Mouse (Mus musculus): ENCODE measurements at regions not wholly inside any gene's neighbourhood (a gene's known extent, or its start where the extent isn't known, plus 50 kb on each side); places are given as distances from the start of the nearest gene placed in this dataset.

GRCm38 (mm10) chr8:127894284-127894683, 464.1 kb upstream of the Nrp1 start:
- DNase-seq (ENCODE audit: low spot score in 2 of 2) = no peak

DNA sequence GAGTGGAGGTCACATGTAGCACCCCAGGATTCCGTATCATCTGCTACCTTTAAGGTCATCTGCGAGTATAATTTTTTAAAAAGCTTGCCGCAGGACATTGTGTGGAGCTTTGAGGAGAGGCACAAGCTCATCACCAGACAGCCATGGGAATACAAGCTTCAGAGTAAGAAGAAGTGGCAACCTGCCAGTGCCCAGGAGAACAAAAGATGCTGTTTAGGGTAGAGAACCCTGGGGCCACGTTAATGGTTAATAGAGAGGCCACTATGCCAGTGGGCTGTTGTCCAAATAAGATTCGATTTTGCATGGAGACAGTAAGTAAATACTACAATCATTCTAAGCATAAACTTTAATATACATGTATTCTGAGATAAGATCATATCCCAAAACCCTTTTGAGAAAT, 450.0 kb upstream of the Nrp1 start:
- DNase-seq (ENCODE audit: low spot score in 2 of 2) = no peak

DNA sequence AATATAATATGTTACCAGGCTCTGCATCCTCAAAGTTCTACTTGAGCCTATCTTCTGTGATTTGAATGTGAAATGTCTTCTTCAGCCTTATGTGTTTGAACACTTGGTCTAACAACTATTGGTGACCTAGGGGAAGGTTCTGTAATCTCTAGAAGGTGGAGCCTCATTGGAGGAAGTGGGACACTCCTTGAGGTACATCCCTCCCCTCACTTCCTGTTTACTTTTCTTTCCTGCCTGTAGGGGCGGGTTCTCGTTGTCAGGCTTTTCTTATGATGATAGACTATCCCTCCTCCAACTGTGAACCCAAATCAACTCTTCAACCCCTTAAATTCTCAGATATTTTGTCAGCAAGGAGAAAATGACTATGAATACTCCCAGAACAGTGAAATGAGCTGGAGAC, 448.8 kb upstream of the Nrp1 start:
- no peak for DNase-seq (ENCODE audit: low spot score in 2 of 2)

- DNase-seq (ENCODE audit: low spot score in 2 of 2) = peak; percentile 16 to 70
These were observed 444.3 kb upstream of the Nrp1 start for GRCm38 (mm10) chr8:127914086-127914485.

DNA sequence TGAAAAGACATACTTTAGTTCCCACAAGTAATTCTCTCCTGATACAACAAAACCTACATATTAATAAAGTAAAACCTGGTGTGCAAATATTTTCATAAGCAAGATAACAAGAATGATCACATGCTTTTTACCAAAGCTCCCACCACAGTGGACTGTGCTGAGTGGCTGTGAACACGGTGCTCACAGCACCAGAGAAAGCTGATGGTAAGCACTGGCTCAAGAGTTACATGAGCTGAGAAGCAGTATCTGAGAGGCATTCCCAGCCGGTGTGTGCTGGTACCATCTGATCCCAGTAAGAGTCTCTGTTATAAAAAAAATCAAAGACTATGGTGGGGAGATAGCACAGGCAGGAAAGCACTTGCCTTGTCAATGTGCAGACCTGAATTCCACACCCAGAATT, 443.5 kb upstream of the Nrp1 start:
- no peak for DNase-seq (ENCODE audit: low spot score in 2 of 2)

DNA sequence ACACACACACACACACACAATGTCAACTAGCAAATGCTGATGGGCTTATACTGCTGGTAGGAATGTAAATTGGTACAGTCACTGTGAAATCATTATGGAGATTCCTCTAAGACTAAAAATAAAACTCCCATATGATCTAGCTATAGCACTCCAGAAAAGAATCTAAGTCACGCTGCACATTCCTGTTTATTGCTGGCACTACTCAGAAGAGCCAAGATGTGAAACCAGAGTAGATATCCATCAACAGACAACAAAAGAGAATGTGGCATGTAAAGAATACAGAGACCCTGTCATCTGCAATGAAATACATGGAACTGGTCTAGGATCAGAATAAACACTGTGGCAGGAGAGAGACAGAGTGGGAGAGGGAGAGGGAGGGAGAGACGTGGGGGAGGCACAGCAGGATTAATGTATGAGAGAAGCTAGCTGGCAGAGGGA, 442.8 kb upstream of the Nrp1 start:
- peak; percentile 17 to 51 for DNase-seq (ENCODE audit: low spot score in 2 of 2)

- DNase-seq (ENCODE audit: low spot score in 2 of 2) = no peak
These were observed 436.5 kb upstream of the Nrp1 start for GRCm38 (mm10) chr8:127921925-127922324.

DNA sequence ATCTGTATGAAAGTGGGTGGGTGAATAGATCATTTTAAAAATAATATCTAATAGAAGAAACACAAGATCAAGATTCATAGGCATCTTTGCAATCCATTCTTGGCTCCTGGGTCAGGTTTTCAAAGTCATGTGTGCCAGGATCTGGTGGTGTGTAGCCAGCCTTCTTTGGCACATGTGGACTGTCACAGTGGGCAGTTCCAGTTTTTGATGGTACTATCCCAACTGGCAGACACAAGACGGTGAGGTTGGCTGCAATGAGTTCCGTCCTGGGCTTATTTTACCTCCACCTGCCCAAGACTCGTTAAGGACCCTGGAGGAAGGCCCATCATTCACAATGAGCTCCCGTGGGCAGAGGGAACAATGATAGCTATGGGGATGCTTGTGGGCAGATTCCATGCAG, 435.1 kb upstream of the Nrp1 start:
- DNase-seq (ENCODE audit: low spot score in 2 of 2) = no peak

GRCm38 (mm10) chr8:127932276-127932675, 426.1 kb upstream of the Nrp1 start:
- no peak for DNase-seq (ENCODE audit: low spot score in 2 of 2)

- DNase-seq (ENCODE audit: low spot score in 2 of 2) = peak in 1 of 2 experiments; percentile 17
These were observed 421.5 kb upstream of the Nrp1 start for GRCm38 (mm10) chr8:127936792-127937435.

- peak; percentile 23 to 26 for DNase-seq (ENCODE audit: low spot score in 2 of 2)
These were observed 419.0 kb upstream of the Nrp1 start for GRCm38 (mm10) chr8:127939284-127939985.

DNA sequence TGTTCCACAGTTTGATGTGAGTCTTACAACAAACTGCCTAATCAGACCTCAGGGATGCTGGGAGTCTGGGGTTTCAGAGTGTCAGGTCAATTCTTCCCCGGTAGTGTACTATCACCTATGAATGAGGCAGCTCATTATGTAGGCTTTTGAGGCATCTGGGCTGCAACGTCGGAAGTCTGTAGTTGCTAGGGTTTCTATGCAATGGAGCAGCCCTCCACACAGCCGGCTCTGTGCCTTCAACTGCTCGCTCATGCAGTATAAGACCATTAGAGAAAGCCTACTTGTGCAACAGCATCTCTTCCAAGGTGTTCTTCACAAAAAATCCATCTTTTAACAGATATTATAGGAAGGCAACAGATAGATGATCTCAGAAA, 418.4 kb upstream of the Nrp1 start:
- no peak for DNase-seq (ENCODE audit: low spot score in 2 of 2)

GRCm38 (mm10) chr8:127942319-127942718, 416.1 kb upstream of the Nrp1 start:
- DNase-seq (ENCODE audit: low spot score in 2 of 2) = no peak

- no peak for DNase-seq (ENCODE audit: low spot score in 2 of 2)
These were observed 413.4 kb upstream of the Nrp1 start for GRCm38 (mm10) chr8:127944955-127945498.

DNA sequence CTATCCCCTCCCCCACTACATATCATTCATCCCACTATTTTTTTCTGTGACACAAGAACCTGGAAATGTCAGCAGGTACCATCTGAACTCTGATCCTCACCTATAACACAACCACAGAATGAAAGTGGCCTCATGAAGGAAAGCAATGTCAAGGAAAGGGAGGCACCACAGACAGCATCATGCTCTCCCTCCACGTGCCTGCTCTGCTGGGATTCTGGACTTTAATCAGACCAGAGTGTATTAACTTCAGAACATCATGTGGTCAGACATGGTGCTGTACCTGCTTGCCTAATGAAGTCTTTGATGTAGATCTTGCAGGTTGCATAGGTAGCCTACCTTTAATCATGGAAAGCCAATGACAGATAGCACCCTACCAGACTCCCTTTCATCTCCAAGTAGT, 400.8 kb upstream of the Nrp1 start:
- no peak for DNase-seq (ENCODE audit: low spot score in 2 of 2)

GRCm38 (mm10) chr8:127958351-127959044, 399.9 kb upstream of the Nrp1 start:
- DNase-seq (ENCODE audit: low spot score in 2 of 2) = no peak

GRCm38 (mm10) chr8:127962862-127963261, 395.5 kb upstream of the Nrp1 start:
- no peak for DNase-seq (ENCODE audit: low spot score in 2 of 2)

DNA sequence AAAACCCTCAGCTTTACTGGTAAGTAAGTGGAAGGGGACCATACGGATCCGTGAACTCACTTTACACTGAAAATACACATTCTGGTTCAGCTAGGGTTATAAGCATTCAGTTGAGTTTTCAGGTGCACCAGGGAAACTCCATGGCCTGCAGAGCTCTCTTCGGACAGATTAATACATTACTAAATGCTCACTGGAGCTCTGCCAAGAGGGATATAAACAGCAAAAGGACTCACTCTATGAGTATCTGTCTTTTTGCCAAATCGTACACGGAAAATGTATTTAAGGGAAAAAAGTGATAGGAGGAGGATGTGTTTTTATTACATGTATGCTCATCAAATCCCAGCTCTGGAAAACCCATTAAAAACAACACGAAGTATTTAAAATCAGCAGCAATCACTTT, 394.8 kb upstream of the Nrp1 start:
- DNase-seq (ENCODE audit: low spot score in 2 of 2) = no peak

DNA sequence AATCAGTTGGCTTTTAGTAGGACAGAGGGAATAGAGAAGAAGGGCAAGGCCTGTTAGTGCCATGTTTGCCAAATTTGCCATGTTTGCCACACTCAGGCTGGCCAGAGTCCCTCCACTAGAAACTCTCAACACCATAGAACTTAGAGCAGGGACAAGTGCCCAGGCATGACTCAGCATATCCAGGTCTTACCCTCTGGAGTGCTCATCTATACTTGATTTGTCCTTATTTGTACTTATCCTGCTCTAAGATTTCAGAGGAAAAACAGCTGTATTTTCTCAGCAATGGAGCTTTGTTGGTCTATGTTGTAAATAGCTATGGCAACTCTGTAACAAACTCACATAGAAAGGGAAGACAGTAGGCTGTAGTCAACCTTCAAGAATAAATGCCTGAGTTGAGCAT, 393.6 kb upstream of the Nrp1 start:
- DNase-seq (ENCODE audit: low spot score in 2 of 2) = no peak

DNA sequence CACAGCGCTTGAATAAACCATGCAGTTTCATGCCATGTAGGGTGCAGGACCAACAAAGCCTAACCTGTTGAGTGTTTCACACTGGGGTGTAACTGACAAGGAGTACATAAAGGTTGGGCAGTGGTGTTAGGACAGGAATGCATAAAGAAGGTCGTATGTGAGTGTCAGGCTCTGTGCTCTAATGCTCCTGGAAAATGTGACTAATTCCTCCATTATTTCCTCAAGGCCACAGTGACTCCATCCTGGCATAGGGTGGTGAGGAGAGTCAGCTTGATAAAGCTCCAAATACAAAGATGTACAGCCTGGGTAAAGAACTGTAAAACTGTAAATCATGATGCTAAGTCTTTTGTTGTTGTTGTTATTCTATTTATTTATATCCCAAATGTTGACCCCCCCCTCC, 393.1 kb upstream of the Nrp1 start:
- no peak for DNase-seq (ENCODE audit: low spot score in 2 of 2)

GRCm38 (mm10) chr8:127968026-127968425, 390.4 kb upstream of the Nrp1 start:
- no peak for DNase-seq (ENCODE audit: low spot score in 2 of 2)

DNA sequence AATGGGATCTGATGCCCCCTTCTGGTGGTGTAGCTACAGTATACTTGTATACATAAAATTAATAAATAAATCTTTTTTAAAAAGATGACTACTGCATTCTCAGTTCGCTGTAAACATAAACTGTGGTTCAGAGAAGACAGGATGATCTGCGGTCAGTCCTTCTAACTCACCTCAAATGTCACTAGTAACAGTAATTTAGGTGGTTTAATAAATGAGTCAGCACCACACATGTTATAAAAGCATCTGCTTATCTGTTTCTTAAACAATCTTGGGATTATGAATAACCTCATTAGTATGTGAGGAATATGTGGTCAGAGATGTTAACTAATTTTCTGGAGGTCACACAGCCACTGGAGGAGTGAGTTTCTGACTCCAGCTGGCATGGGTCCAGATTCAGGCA, 385.2 kb upstream of the Nrp1 start:
- DNase-seq (ENCODE audit: low spot score in 2 of 2) = no peak

- no peak for DNase-seq (ENCODE audit: low spot score in 2 of 2)
These were observed 380.7 kb upstream of the Nrp1 start for GRCm38 (mm10) chr8:127977746-127978145.
